Mouse (Mus musculus) frontal cortex, postnatal 10 days (tissue): ENCODE measurements around the gene Dio2.
A peak's percentile ranks its signal among the peaks of the same experiment; 100 is the strongest.

Experiments used
- DNase-seq, 2 experiments: peaks; one replicate each; pipeline ENCODE4 v3.0.0; 2022; ENCODE audit warnings: low spot score in 2 of 2, mixed read lengths in 1 of 2

Gene Dio2

DNA sequence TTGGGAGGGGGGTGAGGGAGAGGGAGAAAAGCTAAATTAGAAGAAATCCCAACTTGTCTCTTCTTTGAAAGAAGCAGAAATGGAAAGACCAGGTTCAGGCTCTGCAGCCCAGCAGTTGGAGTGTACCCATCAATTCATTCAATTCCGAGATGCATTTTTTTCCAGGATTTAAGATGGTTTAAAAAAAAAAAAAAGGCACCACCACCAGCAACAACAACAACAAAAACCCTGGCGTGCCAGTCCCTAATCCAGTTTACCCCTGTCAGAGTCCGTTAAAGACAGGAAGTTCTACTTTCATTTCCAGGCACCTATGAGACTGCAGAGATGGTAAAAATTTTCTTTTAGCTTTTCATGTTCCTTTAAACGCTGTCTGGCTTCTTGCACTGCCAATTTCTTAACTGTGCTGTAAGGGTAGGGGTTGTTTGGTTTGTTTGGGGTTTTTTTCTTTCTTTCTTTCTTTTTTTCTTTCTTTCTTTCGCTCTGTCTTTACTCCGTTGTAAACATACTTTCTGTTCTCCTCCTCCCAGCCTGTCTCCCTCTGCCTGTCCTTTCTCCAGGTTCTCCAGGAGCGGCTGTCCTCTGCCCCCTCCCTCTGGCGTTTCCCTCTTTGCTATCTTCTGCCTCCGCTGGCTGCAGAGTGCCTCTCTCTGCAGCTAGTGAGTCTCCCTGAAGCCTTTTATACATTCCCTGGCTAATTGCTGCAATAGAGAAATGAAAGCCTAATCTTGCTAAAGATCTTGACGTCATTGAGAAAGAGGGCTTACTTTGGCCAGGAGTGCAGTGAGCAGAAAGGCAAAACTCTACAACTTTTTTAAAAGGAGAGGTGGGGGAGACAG, at the start of gene Dio2:
Gene Dio2, minus strand, starts transcription at position 51 of the 836 bp plus-strand sequence.
- peak in 1 of 2 experiments; percentile 21 for DNase-seq

DNA sequence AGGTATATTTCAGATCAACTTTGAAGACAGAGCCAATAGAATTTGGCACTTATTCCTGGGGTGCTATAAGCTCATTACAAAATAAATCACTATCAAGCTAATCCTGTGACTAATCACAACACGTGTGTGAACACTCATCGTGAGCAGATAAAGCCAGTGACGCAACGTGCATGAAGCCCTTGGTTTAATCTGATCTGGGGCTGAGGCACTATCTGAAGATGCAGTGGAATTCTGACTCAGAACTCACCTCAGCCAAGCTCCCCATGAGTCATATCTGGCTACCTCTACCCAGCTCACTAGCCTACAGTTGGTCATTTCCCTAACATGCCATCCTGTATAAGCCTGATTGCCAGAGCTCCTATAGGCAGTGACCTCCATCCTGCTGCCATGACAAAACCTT, 43.2 kb upstream of the Dio2 start:
- DNase-seq, result no peak

DNA sequence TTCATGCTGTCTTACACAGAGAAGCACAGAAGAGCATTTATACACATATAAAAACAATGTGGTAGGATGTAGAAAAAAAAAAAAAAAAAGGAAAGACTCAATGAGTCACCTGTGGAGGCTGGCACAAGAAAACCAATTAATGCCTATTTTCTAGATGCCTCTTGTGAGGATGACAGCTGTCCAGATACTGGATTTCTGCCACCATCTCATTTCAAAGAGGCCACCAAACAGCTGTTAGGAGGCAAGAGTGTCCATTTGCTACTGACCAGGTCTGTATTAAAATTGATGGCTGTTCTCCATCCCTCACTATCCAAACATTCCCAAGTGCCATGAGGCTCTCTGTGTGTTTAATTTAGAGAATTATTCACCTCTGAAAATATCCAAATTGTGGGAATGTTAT, 6.5 kb upstream of the Dio2 start:
- no peak for DNase-seq

DNA sequence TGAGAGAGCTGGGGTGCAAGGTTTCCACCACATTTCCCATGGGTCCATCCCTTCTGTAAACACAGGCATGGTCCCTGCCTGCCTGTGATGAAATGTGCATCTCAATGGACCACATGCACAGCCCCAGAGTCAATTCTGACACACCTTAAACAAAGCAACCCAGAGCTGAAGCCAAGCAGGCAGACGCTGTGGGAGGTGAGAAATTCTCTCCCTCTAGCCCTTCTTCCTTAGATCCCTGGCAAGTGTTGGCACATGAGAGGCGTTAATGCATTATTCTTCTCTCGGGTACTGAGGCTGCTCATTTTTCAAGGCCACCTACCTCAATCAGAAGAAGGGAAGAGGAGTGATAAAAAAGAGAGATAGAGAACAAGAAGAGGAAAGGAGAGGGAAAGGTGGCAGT, 5.4 kb upstream of the Dio2 start:
- DNase-seq, result no peak

DNA sequence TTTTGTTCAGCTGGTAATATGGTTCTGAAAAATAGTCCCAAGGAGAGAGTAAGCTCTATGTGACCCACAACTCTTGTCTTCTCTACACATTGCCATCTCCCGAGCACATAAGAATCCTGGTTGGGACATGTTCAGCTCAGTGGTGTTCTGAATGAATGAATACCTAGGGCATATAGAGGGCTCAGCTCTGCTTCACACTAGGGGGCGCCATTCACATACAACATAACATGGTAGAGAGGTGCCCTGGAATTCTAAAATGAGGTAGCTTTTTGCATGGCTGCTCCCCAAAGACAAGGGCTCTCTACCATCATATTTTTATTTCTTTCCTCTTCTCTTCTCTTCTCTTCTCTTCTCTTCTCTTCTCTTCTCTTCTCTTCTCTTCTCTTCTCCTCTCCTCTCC, 2.2 kb upstream of the Dio2 start:
- peak in 1 of 2 experiments; percentile 35 for DNase-seq

DNA sequence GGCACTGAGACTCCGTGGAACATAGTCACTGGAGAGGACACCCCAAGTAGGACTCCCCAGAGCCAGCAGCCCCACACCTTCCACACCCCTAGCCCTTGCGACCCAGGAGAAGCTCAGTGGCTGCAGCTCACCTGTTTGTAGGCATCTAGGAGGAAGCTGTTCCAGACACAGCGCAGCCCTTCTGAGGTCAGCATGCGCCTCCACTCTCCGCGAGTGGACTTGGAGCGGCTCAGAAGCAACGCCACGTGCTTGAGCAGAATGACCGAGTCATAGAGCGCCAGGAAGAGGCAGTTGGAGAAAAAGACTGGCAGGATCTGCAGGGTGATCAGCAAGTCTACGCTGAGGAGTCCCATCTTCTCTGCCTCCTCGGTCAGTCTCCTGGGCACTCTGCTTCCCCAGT, 306 bp downstream of the Dio2 start:
- DNase-seq, result peak in 1 of 2 experiments; percentile 18

DNA sequence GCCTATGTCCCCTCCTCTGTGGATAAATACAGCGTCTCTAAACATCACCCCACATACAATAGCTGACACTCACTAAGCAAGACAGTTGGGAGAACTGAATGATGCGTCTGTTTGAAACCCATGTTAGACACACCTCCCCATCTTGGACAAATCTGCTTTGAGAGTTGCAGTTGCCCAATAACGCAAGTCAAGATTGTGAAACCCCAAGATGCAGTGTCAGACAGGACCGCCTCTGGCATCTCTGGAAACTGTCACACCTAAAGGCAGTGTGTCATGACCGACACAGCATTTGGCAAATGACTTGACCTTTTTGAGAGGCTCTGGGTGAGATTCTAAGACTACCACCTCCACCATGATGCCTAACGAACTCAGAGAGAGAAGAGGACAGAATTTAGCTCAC, 2.8 kb downstream of the Dio2 start:
- DNase-seq, result no peak

DNA sequence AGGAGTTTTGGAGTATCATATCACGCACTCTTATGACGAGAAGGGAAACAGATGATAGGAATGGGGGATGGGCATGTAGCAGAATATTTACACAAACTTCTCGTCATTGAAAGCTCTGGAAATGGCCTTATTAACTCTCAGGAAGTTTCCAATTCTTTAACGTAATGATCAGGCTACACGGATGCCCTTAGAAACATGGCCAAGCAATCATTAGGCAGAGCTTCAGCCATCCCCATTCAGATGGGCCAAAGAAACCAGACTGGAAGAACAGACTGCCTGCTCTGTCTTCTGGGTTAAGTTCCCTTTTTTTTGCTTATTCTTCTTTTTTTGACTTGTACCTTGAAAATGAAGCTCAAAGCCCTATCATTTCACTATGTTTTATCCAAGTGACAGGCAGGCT, 3.7 kb downstream of the Dio2 start:
- no peak for DNase-seq

DNA sequence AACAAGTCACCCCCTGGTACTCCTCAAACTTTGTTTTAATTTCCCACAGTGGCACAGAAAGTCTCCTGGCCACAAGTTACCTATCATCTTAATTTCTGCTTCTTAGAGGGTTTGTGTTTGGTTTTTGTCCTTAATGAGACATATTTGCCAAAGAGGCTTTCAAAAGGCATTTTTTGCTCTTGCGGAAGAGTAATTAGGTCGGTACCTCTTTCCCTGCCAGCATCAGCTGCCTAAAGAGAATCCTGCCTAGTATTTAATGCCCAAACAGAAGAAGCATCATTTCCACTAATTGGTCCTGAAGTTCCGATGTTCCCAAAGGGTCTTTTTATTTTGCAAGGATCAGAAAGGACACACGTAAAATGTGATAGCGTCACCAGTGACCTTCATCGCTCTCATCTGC, 4.5 kb downstream of the Dio2 start:
- DNase-seq, result no peak

DNA sequence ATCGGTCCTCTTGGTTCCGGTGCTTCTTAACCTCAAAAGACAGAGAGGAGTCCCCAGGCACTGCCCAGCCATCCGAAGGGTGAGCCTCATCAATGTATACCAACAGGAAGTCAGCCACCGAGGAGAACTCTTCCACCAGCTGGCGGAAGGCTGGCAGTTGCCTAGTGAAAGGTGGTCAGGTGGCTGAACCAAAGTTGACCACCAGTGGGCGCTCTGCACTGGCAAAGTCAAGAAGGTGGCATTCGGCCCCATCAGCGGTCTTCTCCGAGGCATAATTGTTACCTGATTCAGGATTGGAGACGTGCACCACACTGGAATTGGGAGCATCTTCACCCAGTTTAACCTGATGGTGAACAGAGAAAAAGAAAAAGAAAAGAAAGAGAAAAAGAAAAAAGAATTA, 8.6 kb downstream of the Dio2 start:
- peak in 1 of 2 experiments; percentile 41 for DNase-seq

DNA sequence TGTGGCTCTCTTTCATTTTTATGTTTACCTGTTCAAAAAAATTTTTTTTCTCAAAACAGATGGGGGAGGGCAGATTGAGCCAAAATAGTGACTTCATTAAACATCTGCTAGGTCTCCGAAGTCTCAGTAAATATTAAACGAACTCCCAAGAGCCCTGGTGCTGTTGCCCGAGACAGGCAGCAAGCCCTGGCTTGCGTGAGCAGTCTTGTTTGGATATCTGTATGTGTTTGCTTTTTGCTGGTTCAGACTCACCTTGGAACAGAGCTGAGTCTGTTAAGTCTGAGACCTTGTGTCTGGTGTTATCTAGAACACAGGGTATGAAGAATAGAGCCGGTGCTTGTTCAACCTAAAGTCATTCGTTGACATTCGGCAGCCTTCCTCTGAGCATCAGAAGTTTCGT, 13.1 kb downstream of the Dio2 start:
- no peak for DNase-seq

DNA sequence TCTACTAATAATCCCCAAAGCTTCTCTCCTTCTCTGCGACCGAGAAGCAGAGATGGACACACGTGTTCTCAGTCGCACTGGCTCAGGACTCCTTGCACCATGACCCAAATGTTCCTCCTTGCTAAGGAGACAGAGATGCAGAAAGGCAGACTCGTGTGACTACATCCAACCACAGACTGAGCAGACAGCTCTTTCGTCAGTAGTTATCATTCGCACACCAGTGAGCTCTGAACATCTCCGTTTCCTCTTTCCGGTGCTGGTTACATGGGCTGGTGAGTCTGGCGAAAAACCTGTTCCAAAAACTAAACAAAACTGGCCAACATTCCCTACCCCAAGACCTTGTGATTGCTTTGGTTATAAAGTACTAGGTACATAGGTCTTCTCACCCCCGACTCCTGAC, 13.6 kb downstream of the Dio2 start:
- DNase-seq, result no peak

DNA sequence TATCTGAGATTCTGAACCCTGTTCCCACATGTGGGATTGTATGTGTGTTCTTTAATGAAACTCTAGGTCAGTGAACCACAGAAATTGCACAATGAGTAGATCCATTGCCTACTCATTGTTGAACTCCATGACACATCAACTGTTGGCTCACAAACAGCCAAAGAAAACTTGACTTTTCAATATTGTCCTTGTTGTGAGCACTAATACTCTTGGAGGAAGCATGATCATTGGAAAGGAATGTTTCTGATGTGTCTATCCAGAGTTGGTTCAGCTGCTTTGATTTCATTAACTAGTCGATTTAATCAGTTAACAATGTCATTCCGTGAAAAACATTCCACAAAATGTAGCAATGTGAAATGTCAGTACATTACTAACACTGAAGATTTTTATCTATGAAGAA, 44.1 kb downstream of the Dio2 start:
- no peak for DNase-seq
